Mouse (Mus musculus): Measurements from ENCODE around the gene Rsph10b.

GRCm38 (mm10) chr5:143890741-143891140 lies 42.1 kb upstream of the Rsph10b start:
- TF ChIP-seq POLR2A (IDR thresholded peaks at IDR 0.05; ENCODE audit: insufficient read depth, low read depth, low read length) (no peak), CTCF (IDR thresholded peaks at IDR 0.05; ENCODE audit: insufficient read depth, low read depth, low read length) (no peak)

Data from olfactory bulb, adult 2 months (tissue).